Mouse (Mus musculus) ES-Bruce4 (cell line): ENCODE results near the gene Fam102a.

Experiments
- CTCF ChIP-seq: IDR thresholded peaks from one replicate; pipeline ENCODE4 v1.8.1; 2011; ENCODE audit warnings: low read depth, low read length
- EP300 ChIP-seq: IDR thresholded peaks from 2 replicates; pipeline ENCODE4 v1.6.1; 2011; ENCODE audit warnings: low read depth, low read length; ENCODE audit not compliant: insufficient read depth
- POLR2A ChIP-seq: IDR thresholded peaks from one replicate; pipeline ENCODE4 v1.8.1; 2011; ENCODE audit warnings: low read length; ENCODE audit not compliant: insufficient read depth

DNA sequence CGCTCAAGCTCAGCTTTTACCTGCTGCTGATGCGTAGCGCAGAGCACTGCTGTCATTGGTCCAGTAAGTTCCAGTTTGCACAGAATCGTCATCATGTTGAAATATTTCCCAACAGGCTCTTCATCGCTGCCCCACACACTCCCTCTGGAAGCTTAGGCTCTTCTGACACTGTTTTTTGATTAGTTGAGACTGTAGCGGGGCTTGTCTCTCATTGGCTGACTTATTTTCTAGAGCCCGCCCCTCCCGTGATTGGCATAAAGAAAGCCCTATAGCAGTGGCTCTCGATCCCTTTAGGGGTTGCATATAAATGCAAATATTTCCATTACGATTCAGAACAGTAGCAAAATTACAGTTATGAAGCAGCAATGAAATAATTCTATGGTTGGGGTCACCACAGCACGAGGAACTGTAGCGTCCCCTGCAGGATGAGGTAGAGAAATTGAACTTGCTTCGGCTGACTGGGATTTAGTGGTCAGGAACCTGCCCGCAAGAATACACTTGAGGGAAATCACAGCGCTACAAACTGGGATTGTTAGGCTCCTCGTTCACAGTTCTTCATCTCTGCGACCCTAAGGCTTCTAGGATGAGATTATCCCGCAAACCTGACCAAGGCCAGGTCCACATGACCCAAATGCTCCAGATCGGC is 46.4 kb downstream of the Fam102a start:
- TF ChIP-seq EP300 (no peak), CTCF (no peak), POLR2A (no peak)
